Mouse (Mus musculus): ENCODE results near the gene Chka.

DNA sequence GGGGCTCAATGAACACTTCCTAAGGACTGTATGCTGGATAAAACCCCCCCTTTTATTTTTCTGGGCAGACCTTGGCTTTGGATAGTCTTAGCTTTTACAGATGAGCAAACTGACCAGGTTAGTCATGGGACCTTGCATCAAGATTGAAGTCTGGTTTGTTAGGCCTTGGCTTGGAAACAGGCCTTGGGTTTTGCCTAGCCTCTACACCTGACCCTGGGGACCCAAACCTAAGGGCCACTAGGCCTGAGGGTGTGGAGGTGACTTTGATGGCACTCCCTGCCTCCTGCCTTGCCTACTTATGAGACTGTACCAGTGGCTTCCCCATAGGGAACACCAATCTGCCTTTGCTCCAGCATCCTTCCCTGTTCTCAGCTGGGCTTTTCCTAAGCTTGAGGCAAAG is 68.4 kb downstream of the Chka start:
- TF ChIP-seq CTCF (IDR thresholded peaks at IDR 0.05; ENCODE audit: extremely low read depth, insufficient read length, insufficient replicate concordance, low read depth, low read length) (no peak), POLR2A (IDR thresholded peaks at IDR 0.05; ENCODE audit: low read depth, low read length) (no peak)

Data from small intestine, adult 2 months (tissue).